Mouse (Mus musculus): ENCODE measurements at regions not wholly inside any gene's neighbourhood (a gene's known extent, or its start where the extent isn't known, plus 50 kb on each side); places are given as distances from the start of the nearest gene placed in this dataset.

DNA sequence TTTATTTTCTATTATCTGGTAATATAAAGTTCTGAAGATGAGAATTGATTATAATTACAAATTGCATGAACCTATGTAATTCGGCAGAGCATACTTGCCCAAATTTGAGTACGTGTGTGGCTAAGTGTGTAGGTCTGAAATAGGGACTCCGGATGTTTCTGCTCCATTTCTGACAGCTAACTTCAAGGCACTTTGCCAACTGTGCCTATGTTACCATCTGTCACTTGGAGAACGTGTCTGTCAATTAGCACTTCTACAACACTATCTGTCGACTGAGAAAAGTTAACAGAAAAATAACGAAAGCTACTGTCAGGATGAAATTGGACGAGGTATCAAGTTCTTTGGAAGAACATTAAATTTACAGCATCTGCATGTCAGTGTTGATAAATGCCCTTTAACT lies 702.0 kb upstream of the Lrfn5 start:
- peak in 1 of 2 experiments; percentile 35 for DNase-seq (ENCODE audit: low spot score in 2 of 2)

Measured in left cerebral cortex, adult 9 months (tissue).